28 mouse cellular contexts compared by ENCODE assay signal in the genomic region with DNA sequence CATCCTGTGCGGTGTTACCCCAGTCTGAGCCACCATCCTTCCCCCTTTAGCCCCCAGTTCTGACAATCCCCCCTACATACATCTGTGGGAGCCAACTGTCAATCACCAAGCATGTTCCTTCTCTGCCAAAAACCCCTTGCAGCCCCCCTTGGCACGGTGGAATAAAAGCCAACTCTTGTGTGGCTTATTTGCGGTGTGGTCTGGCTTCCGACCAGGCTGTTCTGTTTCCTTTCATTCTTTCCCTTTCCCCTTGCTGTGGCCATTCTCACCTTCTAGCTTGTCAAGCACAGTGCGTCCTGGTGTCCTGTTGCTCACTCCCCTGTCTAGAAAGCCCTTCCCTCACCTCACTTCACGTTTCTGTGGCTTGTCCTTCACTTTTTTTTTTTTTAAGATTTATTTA. TPM values are rescaled to one million over a fixed set of nuclear protein-coding genes. Genes with fewer than 3 reads are reported as not detected.
"Had no signal": no experiment of that assay in that cellular context is flagged by ENCODE, and none has a peak within 500 bp of the region (broad histone marks: within the 10 kb centered on the region; RNA-seq: fewer than 3 reads in every experiment).

No protein-coding gene starts in this region.

- ATAC-seq: lung, postnatal 0 days; midbrain, embryonic 13.5 days; midbrain, embryonic 16.5 days had no signal

- DNase-seq: kidney, adult 9 months; kidney, postnatal 14 days; kidney, postnatal 4 days; left cerebral cortex, postnatal 4 days; liver, embryonic 13.5 days; lung, embryonic 14.5 days; thymus, adult 2 months; thymus, postnatal 14 days; thymus, postnatal 4 days had no signal

- H3K4me2 ChIP-seq: limb, embryonic 13.5 days; liver, embryonic 13.5 days; lung, embryonic 14.5 days; midbrain, embryonic 13.5 days had no signal

- H3K27me3 ChIP-seq: liver, embryonic 13.5 days; midbrain, embryonic 13.5 days had no signal

- H3K9me3 ChIP-seq: limb, embryonic 13.5 days; liver, embryonic 13.5 days; midbrain, embryonic 10.5 days; midbrain, embryonic 13.5 days had no signal

- H3K4me1 ChIP-seq: limb, embryonic 13.5 days; midbrain, embryonic 13.5 days had no signal

- H3K36me3 ChIP-seq: limb, embryonic 13.5 days; liver, embryonic 13.5 days; midbrain, embryonic 10.5 days; midbrain, embryonic 13.5 days had no signal

- H3K9ac ChIP-seq: limb, embryonic 13.5 days; liver, embryonic 13.5 days; lung, embryonic 14.5 days; midbrain, embryonic 13.5 days had no signal

- H3K27ac ChIP-seq: limb, embryonic 13.5 days; liver, embryonic 13.5 days; macrophage; midbrain, embryonic 10.5 days; midbrain, embryonic 13.5 days; stomach, postnatal 0 days had no signal

- H3K4me3 ChIP-seq: limb, embryonic 13.5 days; liver, embryonic 13.5 days; megakaryocyte, embryonic 14.5 days; midbrain, embryonic 10.5 days; midbrain, embryonic 13.5 days had no signal

RNA-seq across cellular contexts. Expression of gene Lrrc52, which starts 14.1 kb away (rescaled TPM):
- total RNA-seq: layer of hippocampus, adult 18-20 months; layer of hippocampus, postnatal 14 days; left cerebral cortex, adult 8-10 months; left cerebral cortex, postnatal 14 days; left cerebral cortex, postnatal 4 days; liver, adult 2 months had no signal
- polyA plus RNA-seq: kidney, embryonic 16.5 days; liver, adult 2 months; liver, embryonic 13.5 days; macrophage; midbrain, embryonic 10.5 days; midbrain, embryonic 16.5 days; neural tube, embryonic 11.5 days; neural tube, embryonic 14.5 days; small intestine, adult 2 months; spleen, adult 2 months; stomach, embryonic 14.5 days; stomach, postnatal 0 days; thymus, adult 2 months had no signal
